Mouse (Mus musculus): ENCODE results near the gene Rhbdd1.

DNA sequence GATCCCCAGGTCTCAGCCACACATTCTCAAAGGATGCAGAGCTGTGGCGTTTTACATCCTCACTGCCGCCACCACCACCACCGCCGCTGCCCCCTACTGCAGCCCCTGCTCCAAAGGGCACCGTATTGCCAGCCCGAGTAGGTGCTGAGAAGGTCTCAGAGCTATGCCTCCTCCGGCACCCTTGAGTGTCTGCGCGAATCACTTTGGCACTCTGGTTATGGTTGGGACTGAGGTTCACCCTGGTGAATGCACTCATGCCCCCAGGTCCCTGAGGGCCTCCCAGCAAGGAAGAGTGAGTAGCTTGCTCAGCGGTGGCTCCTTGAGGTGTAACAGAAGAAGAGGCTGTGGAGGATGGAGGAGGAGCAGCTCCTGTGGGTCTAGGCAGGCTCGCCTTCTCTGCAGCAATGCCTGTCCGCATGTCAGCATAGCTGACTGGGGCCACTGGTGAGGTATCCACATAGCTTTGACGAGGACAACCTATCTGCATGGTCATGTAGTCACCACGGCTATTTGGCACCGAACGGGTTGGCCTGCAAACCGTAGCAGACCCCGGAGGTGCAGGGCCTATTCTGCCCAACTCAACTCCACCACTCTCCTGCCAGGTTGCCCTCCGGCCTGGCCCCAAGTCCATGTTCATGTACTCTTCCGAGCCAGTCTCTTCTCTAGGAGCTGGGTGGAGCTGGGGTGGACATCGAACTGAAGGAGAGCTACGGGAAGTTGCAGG, 29.0 kb upstream of the Rhbdd1 start:
- TF ChIP-seq EP300 (IDR thresholded peaks at IDR 0.05; ENCODE audit: low read depth), result no peak
- TF ChIP-seq CTCF (IDR thresholded peaks at IDR 0.05; ENCODE audit: low read depth), result no peak
